Mouse (Mus musculus) CH12.LX (cell line): ENCODE measurements around the gene Sstr5.

Source experiments
- CHD2 ChIP-seq: IDR thresholded peaks from 2 replicates; pipeline ENCODE4 v1.6.1; 2011; ENCODE audit warnings: low read length, improper control_type of control experiment
- CTCF ChIP-seq, 2 experiments: IDR thresholded peaks in 1 of 2; conservative IDR thresholded peaks in 1 of 2; 2 replicates each; pipeline ENCODE4 v1.5.1; 2011 to 2012; ENCODE audit warnings: low read depth in 2 of 2, low read length in 2 of 2, improper control_type of control experiment in 1 of 2, inconsistent platforms in 1 of 2, mild to moderate bottlenecking in 1 of 2, moderate library complexity in 1 of 2
- E2F4 ChIP-seq: IDR thresholded peaks from 2 replicates; pipeline ENCODE4 v1.6.1; 2011; ENCODE audit warnings: low read depth, low read length, improper control_type of control experiment; ENCODE audit not compliant: insufficient replicate concordance
- ELF1 ChIP-seq: IDR thresholded peaks from 2 replicates; pipeline ENCODE4 v1.6.1; 2014; ENCODE audit warnings: low read depth, mild to moderate bottlenecking, inconsistent platforms, low read length, improper control_type of control experiment
- EP300 ChIP-seq: IDR thresholded peaks from 2 replicates; pipeline ENCODE4 v1.6.1; 2011; ENCODE audit warnings: low read length, improper control_type of control experiment
- HCFC1 ChIP-seq: IDR thresholded peaks from 2 replicates; pipeline ENCODE4 v1.6.1; 2012; ENCODE audit warnings: low read depth, mild to moderate bottlenecking, inconsistent platforms, low read length, improper control_type of control experiment
- MAFK ChIP-seq: IDR thresholded peaks from 2 replicates; pipeline ENCODE4 v1.6.1; 2011; ENCODE audit warnings: low read length, improper control_type of control experiment; ENCODE audit not compliant: insufficient replicate concordance
- MAX ChIP-seq: IDR thresholded peaks from 2 replicates; pipeline ENCODE4 v1.6.1; 2011; ENCODE audit warnings: low read length, improper control_type of control experiment
- MYC ChIP-seq: IDR thresholded peaks from 2 replicates; pipeline ENCODE4 v1.6.1; 2011; ENCODE audit warnings: low read depth, mild to moderate bottlenecking, improper control_type of control experiment, low read length
- NRF1 ChIP-seq: IDR thresholded peaks from 2 replicates; pipeline ENCODE4 v1.6.1; 2014; ENCODE audit warnings: low read depth, mild to moderate bottlenecking, inconsistent platforms, low read length, improper control_type of control experiment, moderate library complexity
- POLR2A ChIP-seq: IDR thresholded peaks from 2 replicates; pipeline ENCODE4 v1.6.1; 2011; ENCODE audit warnings: low read depth, mild to moderate bottlenecking, improper control_type of control experiment, low read length
- RCOR1 ChIP-seq: conservative IDR thresholded peaks from 2 replicates; pipeline ENCODE4 v1.6.1; 2012; ENCODE audit warnings: low read depth, mild to moderate bottlenecking, inconsistent platforms, low read length, improper control_type of control experiment
- ZKSCAN1 ChIP-seq: IDR thresholded peaks from 2 replicates; pipeline ENCODE4 v1.6.1; 2012; ENCODE audit warnings: low read depth, inconsistent platforms, low read length, improper control_type of control experiment, borderline replicate concordance

DNA sequence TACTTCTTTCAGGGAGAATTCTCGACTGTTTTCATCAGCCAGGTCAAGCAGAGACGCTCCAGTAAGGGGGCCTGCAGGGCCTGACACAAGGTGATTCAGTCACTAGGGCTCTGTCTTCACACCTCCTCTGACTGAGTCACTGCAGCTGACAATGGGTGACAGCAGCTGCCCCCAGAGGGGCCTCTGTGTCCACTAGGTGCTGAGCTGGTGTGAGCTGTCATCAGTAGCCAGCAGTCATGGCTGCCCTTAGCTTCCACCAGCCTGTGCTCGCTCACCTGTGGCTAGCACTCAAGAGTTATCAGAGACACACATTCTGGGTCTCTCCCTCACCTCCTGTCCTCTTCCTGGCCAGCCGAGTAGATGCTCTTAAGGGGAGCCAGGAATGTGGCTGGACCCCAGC lies 16.3 kb downstream of the Sstr5 start:
- TF ChIP-seq ELF1 (no peak), HCFC1 (no peak), MAX (no peak), CTCF (conservative IDR thresholded peaks at IDR 0.05 in 1 of 2, IDR thresholded peaks at IDR 0.05 in 1 of 2; ENCODE audit: low read depth in 2 of 2, low read length in 2 of 2) (no peak), EP300 (no peak), CHD2 (no peak), MAFK (no peak), ZKSCAN1 (no peak), NRF1 (no peak), E2F4 (no peak), MYC (no peak), POLR2A (no peak), RCOR1 (no peak)
